Mouse (Mus musculus): ENCODE data around the gene Cdh4. TPM values are rescaled to one million over a fixed set of nuclear protein-coding genes. Genes with fewer than 3 reads are reported as not detected.

Cdh4 gene
- total RNA-seq, 2 experiments from 2014 or later = 19.0 to 31.0 TPM

DNA sequence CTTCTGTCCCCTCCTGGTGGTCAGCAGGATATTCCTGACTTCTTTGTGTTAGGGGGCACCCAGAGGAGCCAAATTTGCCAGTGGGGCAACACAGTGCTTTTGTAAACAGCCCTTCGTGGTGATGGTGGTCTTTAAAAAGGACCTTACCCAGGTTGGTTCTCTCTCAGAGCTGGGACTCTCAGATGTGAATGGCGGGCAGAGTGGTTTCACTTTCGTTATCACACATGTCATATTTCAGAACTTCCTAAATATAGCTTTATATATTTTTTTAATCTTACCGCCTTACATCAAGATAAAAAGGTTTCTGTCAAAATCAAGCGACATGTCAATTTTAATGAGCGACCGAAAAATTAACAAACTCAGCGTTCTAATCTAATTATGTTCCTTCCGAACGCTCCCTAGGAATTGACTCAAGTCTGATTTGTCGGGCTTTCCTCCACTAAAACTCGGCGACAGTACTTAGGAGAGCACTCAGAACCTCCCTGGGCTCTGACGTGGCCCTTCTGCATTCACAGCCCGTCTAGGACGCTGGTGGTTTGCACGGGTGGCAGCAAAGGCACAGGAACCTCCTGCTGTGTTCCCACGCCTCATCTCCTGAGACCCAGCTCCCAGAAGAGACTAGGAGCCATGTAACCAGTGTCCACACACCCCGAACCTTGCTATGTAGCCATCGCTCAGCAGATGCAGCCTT, 206.5 kb downstream of the Cdh4 start:
- intact Hi-C loops (cut with DNase I) = no loop called here
- DNase-seq (ENCODE audit: low spot score in 2 of 2) = no peak

DNA sequence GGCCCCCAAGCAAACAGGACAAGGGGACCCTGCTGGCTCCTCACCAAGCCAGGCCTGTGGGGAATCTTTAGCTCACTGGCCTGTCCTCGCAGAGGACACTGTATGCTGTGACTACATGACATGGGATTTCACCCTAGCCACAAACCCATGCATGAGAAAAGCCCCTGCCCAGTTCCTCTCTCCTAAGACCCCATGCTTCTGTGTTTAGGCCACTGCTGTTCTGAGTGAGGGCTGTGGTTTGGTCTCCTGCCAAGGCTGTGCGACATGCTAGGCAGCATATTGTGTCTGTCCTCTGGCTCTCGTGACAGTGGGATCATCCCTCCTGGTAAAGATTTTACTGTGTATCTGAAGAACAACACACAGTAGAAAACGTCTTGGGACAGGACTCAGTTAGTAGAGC, 207.1 kb downstream of the Cdh4 start:
- intact Hi-C loops (cut with DNase I) = no loop called here
- DNase-seq (ENCODE audit: low spot score in 2 of 2) = no peak

- no peak for DNase-seq (ENCODE audit: low spot score in 2 of 2)
- intact Hi-C loops (cut with DNase I) = no loop called here
Measured at GRCm38 (mm10) chr2:179650168-179650567, 207.9 kb downstream of the Cdh4 start.

DNA sequence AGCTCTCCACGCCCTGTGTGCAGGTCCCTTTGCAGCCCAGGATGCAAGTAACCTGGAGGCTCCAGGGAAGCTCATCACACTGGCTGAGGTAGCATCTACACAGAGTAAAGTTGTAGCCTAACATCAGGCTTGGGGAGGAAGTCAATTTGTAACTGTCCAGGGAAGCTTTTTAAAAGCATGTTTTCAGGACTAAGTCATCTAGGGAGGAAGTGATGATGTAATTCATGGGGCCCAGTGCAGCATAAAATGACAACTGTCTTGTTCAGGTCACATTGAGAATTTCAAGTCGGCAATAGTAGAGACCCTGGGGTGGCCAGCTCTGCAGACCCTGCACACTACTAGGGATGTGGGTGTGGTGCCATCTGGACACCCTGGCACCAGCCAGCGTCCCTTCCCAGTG, 213.3 kb downstream of the Cdh4 start:
- no peak for DNase-seq (ENCODE audit: low spot score in 2 of 2)
- intact Hi-C loops (cut with DNase I) = no loop called here

DNA sequence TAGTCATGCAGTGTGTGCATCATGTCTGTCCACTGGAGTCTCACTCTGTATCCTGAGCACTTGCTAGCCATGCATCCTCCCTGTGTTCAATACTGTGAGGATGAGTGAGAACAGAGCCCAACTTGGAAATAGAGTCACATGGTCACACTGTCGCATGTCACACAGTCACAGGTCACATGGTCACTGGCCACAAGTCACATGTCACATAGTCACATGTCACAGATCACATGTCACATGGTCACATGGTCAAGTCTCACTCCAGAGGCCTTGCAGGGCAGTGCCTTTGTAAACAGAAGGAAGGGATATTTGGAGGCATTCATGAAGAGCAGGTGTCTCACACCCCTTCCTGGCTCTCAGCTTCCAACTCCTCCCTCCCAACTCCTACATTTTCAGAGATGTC, 217.0 kb downstream of the Cdh4 start:
- intact Hi-C loops (cut with DNase I) = no loop called here
- DNase-seq (ENCODE audit: low spot score in 2 of 2) = no peak

GRCm38 (mm10) chr2:179661998-179662714, 219.9 kb downstream of the Cdh4 start:
- intact Hi-C loops (cut with DNase I) = no loop called here
- DNase-seq (ENCODE audit: low spot score in 2 of 2) = no peak

DNA sequence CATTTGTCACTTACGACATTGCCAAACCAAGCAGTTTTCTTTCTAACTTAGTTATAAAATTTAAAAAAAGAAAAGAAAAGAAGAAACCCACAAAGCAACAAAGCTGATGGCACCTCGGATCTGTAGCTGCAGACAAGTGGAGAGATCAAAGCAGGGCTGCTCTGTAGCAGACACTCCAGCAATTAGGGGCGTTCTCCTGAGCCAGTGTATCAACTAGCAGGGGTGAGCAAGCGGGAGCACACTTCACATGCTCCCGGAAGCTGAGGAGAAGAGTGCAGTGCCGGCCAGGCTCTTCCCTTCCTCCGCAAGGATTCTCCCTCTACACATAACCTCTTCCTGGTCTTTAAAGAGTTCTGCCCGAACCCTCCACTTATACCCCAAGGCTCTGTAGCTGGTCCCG, 220.5 kb downstream of the Cdh4 start:
- intact Hi-C loops (cut with DNase I) = no loop called here
- no peak for DNase-seq (ENCODE audit: low spot score in 2 of 2)

- DNase-seq (ENCODE audit: low spot score in 2 of 2) = no peak
- intact Hi-C loops (cut with DNase I) = no loop called here
Measured at GRCm38 (mm10) chr2:179663652-179664051, 221.4 kb downstream of the Cdh4 start.

GRCm38 (mm10) chr2:179664171-179664608, 222.0 kb downstream of the Cdh4 start:
- intact Hi-C loops (cut with DNase I) = no loop called here
- no peak for DNase-seq (ENCODE audit: low spot score in 2 of 2)

DNA sequence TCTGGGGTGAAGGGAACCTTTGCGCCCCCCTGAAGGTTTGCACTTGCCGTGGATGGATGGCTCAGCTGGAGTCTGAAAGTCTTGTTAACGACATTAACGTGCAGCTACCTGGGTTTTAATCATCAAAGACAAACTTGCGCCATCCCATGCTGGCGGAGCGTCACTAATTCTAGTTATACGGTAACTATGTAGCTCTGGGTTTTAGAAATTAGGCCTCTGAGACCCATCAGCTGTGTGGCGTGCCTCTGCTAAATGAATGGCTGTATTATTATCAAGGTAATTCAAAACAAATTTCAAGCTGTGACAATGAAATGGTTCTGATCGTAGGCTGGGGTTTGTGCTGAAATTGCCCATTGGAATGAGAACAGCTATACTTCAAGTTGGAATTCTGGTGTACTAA, 228.5 kb downstream of the Cdh4 start:
- DNase-seq (ENCODE audit: low spot score in 2 of 2) = no peak
- intact Hi-C loops (cut with DNase I) = loop anchor here (10.0 kb wide), 1 partner anchor 226 kb away; the partner anchor contains the start of gene Cdh4

- no peak for DNase-seq (ENCODE audit: low spot score in 2 of 2)
- intact Hi-C loops (cut with DNase I) = loop anchor here (5.0 to 10.0 kb wide), 2 partner anchors 182 to 235 kb away; partner anchors contain the start of gene Cdh4
Measured at GRCm38 (mm10) chr2:179679866-179680265, 237.6 kb downstream of the Cdh4 start.

DNA sequence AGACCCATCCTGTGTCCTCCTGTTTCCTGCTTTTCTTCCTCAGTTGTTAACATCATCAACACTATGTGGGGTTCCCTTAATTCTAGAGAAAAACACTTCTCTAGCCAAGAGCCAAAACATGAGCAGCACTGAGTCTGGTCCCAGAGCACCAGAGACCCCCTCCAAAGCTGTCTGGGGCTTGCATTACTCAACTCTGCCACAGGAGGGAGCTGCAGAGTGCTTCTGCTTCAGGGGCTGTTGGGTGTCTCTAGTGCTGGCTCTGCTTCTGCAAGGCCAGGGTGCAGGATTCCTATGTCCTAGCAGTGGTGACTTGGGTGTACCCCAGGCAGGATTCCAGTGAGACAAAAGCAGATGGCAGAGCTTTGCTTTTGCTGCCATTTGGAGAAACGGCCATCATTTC, 239.2 kb downstream of the Cdh4 start:
- peak in 1 of 2 experiments; percentile 14 for DNase-seq (ENCODE audit: low spot score in 2 of 2)
- intact Hi-C loops (cut with DNase I) = loop anchor here (5.0 kb wide), 1 partner anchor 181 kb away; no protein-coding TSS in a partner anchor

- DNase-seq (ENCODE audit: low spot score in 2 of 2) = no peak
Measured at GRCm38 (mm10) chr2:179687243-179687681, 245.0 kb downstream of the Cdh4 start.

GRCm38 (mm10) chr2:179688976-179689375, 246.7 kb downstream of the Cdh4 start:
- intact Hi-C loops (cut with DNase I) = no loop called here
- peak; percentile 58 to 73 for DNase-seq (ENCODE audit: low spot score in 2 of 2)

More at GRCm38 (mm10) chr2:179687243-179687681, 245.0 kb downstream of the Cdh4 start:
- intact Hi-C loops (cut with DNase I) = no loop called here

GRCm38 (mm10) chr2:179689761-179690160, 247.5 kb downstream of the Cdh4 start:
- intact Hi-C loops (cut with DNase I) = no loop called here
- DNase-seq (ENCODE audit: low spot score in 2 of 2) = no peak

GRCm38 (mm10) chr2:179690571-179690970, 248.3 kb downstream of the Cdh4 start:
- intact Hi-C loops (cut with DNase I) = no loop called here
- DNase-seq (ENCODE audit: low spot score in 2 of 2) = no peak

DNA sequence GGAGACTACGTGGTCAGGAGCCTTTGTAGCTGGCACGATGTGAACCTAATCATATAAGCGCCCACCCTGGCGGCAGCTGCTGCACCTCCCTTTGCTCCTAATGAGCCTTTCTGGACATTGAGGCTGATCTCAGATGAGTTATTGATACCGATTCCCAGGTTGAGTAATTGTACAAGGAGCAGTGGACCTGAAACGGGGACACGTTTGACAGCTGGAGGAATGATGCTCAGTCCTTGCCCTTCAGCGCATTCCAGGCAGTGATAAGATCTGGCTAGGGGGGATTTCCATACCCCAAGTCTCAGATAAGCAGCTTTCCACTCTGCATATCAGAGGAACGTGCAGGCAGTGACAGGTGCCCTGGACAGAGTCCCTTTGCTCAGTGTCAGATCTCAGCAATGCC, 252.7 kb downstream of the Cdh4 start:
- intact Hi-C loops (cut with DNase I) = no loop called here

DNA sequence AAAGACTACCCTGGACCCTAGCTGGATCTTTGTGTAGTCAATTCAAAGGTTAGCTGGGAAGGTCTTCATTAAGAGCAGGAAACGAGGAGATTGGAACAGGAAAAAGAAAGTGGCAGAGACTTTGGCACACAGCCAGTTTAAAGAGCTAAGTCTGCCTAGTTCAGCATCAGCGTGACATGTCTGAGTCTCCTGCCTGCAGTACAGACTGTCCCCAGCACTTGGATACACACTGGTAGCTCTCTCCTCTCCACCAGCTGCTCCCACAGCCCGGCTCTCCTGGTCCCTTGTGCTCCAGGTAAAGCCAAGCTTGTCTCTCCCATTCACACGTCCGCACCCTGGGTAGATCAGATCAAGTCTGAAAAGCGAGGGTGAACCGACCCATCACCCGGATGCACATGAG, 255.4 kb downstream of the Cdh4 start:
- no peak for DNase-seq (ENCODE audit: low spot score in 2 of 2)
- intact Hi-C loops (cut with DNase I) = no loop called here

More for the DNA sequence above, 252.7 kb downstream of the Cdh4 start:
- no peak for DNase-seq (ENCODE audit: low spot score in 2 of 2)

DNA sequence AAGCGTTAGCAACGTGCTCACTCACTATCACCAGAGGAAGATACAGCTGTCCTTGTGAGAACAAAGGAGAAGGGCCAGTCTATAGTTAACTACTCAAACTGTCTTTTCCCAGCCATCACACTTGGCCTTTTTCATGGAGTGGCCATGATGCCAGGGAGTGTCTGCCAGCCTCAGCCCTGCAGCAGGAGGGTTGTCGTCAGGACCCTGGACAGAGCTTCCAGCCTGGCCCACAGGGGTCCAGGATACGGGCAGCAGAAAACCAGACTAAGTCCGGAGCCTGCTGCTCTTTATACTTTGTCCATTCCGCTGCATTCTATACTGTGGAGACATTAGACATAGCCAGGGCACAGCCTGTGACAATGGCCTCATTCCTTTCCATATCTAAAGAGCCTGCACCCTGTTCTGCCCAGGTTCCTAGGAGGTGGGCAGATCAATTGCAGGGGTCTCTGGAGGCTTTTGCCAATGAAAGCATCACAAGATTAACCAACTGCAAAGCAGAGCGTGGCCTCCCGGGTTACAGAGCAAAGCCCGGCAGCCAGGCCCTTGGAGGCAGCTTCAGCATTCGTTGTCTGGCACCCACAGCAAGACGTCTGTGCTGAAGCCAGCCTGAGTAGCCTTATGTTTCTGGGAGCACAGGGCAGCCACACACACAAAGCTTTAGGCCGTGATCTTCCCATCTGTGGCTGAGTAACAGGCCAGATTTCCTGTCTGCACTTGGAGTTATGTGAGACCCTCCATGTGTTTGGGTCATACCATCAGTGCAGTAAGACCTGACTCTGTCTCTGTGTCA, 256.2 kb downstream of the Cdh4 start:
- DNase-seq (ENCODE audit: low spot score in 2 of 2) = no peak

DNA sequence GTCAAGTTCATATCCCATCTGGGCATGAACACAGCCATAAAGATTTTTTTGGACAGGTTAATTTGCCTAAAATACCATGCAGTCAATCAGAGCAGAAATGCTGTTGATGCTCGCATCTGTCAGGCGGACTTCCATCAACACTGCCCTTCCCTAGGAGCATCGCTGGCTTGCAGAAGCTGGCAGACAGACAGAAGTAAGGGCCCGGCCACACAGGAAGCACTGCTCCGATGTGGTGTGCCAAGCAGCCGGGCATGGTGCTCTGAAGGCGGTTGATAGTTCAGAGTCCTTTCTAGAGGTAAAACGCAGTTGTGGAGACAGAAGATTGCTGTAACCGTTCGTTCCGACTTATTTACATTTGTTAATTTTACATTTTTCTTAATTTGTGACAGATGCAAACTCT, 262.8 kb downstream of the Cdh4 start:
- no peak for DNase-seq (ENCODE audit: low spot score in 2 of 2)
- intact Hi-C loops (cut with DNase I) = no loop called here

More for the DNA sequence above, 256.2 kb downstream of the Cdh4 start:
- intact Hi-C loops (cut with DNase I) = no loop called here
